Mouse (Mus musculus) olfactory bulb, adult 2 months (tissue): ENCODE data around the gene Ccn2. TPM values are rescaled to one million over a fixed set of nuclear protein-coding genes. Genes with fewer than 3 reads are reported as not detected.
"Not testable (repeated sequence)": the region's sequence is repeated elsewhere in the genome, so short reads cannot be mapped to it uniquely, and the experiment has no call there.

Experiments used
- H3K27ac ChIP-seq: fragments of 200-500 bp; 2 replicates; pipeline ENCODE4 v1.5.1; 2012; ENCODE audit warnings: low read depth, low read length; ENCODE audit not compliant: insufficient read depth
- H3K4me1 ChIP-seq: fragments of 200-500 bp; 2 replicates; pipeline ENCODE4 v1.6.1; 2012; ENCODE audit warnings: low read length; ENCODE audit not compliant: control insufficient read depth, insufficient read depth
- H3K4me3 ChIP-seq: fragments of 200-500 bp; 2 replicates; pipeline ENCODE4 v1.5.1; 2012; ENCODE audit warnings: mild to moderate bottlenecking, low read depth, low read length, moderate library complexity; ENCODE audit not compliant: insufficient read depth
- CTCF ChIP-seq: fragments of 200-500 bp; IDR thresholded peaks from 2 replicates; pipeline ENCODE4 v1.5.1; 2012; ENCODE audit warnings: low read depth, mild to moderate bottlenecking, low read length, moderate library complexity; ENCODE audit not compliant: insufficient read depth
- POLR2A ChIP-seq: fragments of 200-500 bp; IDR thresholded peaks from 2 replicates; pipeline ENCODE4 v1.6.1; 2012; ENCODE audit warnings: mild to moderate bottlenecking, low read depth, low read length, moderate library complexity; ENCODE audit not compliant: insufficient read depth
- WGBS: fragments of 180-500 bp; shearing (Covaris S2); methylation state at CpG from one replicate; pipeline ENCODE4 v1.1.7; 2018; 5-methylcytosine and 5-hydroxymethylcytosine counted together
- polyA plus RNA-seq: library from polyadenylated mRNA; stranded (reverse); fragments of >200 nt; gene quantifications from 2 replicates; pipeline ENCODE4 v1.2.4, GENCODE M21; 2012; ENCODE audit warnings: low replicate concordance; ENCODE audit not compliant: missing spikeins, insufficient read depth, insufficient read length

Ccn2 gene
- polyA plus RNA-seq, 1 experiment: not detected

GRCm38 (mm10) chr10:24596869-24597339, 1.7 kb downstream of the Ccn2 start:
- Histone ChIP-seq H3K27ac (peak overlapping the region; percentile 56), H3K4me1 (peaks cover 12% of the 10 kb centered on the region), H3K4me3 (peak overlapping the region; percentile 13; the same call in 1 of the 2 replicates)
- 52% methylated on average over 7 of the region's 7 CpGs for WGBS
- no peak for TF ChIP-seq POLR2A
- no peak for TF ChIP-seq CTCF

GRCm38 (mm10) chr10:24597789-24598188, 2.5 kb downstream of the Ccn2 start:
- TF ChIP-seq CTCF: no peak
- TF ChIP-seq POLR2A: no peak
- WGBS: 76% methylated on average over 4 of the region's 4 CpGs
- Histone ChIP-seq H3K27ac (0 out of 2 replicates have a peak overlapping the region, but pooled peaks have one; percentile 5), H3K4me1 (peaks cover 12% of the 10 kb centered on the region), H3K4me3 (no peak overlapping the region)

GRCm38 (mm10) chr10:24598693-24599092, 3.5 kb downstream of the Ccn2 start:
- H3K4me1 ChIP-seq: peaks cover 12% of the 10 kb centered on the region
- 92% methylated on average over 6 of the region's 6 CpGs for WGBS
- H3K4me3 ChIP-seq: no peak overlapping the region
- no peak for TF ChIP-seq POLR2A
- H3K27ac ChIP-seq: no peak overlapping the region

- no peak overlapping the region for H3K27ac ChIP-seq
- no peak for TF ChIP-seq CTCF
- TF ChIP-seq POLR2A: no peak
- no peak overlapping the region for H3K4me3 ChIP-seq
- 84% methylated on average over 5 of the region's 5 CpGs for WGBS
- peaks cover 13% of the 10 kb centered on the region for H3K4me1 ChIP-seq
These were observed 4.6 kb downstream of the Ccn2 start for GRCm38 (mm10) chr10:24599802-24600201.

- no peak overlapping the region for H3K27ac ChIP-seq
- WGBS: 73% methylated on average over 2 of the region's 2 CpGs
These were observed 7.8 kb downstream of the Ccn2 start for GRCm38 (mm10) chr10:24603035-24603434.

GRCm38 (mm10) chr10:24603727-24604126, 8.5 kb downstream of the Ccn2 start:
- 0 out of 2 replicates have a peak, but pooled peaks cover 3% of the 10 kb centered on the region for H3K4me1 ChIP-seq
- TF ChIP-seq CTCF (no peak), POLR2A (no peak)
- H3K4me3 ChIP-seq: no peak overlapping the region
- H3K27ac ChIP-seq: no peak overlapping the region

More at GRCm38 (mm10) chr10:24603035-24603434, 7.8 kb downstream of the Ccn2 start:
- 0 out of 2 replicates have a peak, but pooled peaks cover 3% of the 10 kb centered on the region for H3K4me1 ChIP-seq
- TF ChIP-seq POLR2A (no peak), CTCF (no peak)
- no peak overlapping the region for H3K4me3 ChIP-seq

GRCm38 (mm10) chr10:24609146-24609545, 13.9 kb downstream of the Ccn2 start:
- Histone ChIP-seq H3K27ac (no peak overlapping the region), H3K4me3 (no peak overlapping the region), H3K4me1 (0 out of 2 replicates have a peak, but pooled peaks cover 3% of the 10 kb centered on the region)
- 95% methylated on average over 3 of the region's 3 CpGs for WGBS
- TF ChIP-seq POLR2A: no peak

GRCm38 (mm10) chr10:24609766-24610165, 14.5 kb downstream of the Ccn2 start:
- TF ChIP-seq POLR2A: no peak
- no peak for TF ChIP-seq CTCF
- no peak overlapping the region for H3K27ac ChIP-seq
- no peak overlapping the region for H3K4me3 ChIP-seq
- whole genome bisulfite sequencing: 63% methylated on average over 9 of the region's 9 CpGs
- 0 out of 2 replicates have a peak, but pooled peaks cover 2% of the 10 kb centered on the region for H3K4me1 ChIP-seq

GRCm38 (mm10) chr10:24614726-24615125, 19.5 kb downstream of the Ccn2 start:
- Histone ChIP-seq H3K4me3 (no peak overlapping the region), H3K27ac (no peak overlapping the region), H3K4me1 (no peaks in the 10 kb centered on the region)
- TF ChIP-seq CTCF (no peak), POLR2A (no peak)
- WGBS: 96% methylated on average over 4 of the region's 4 CpGs

- Histone ChIP-seq H3K4me1 (no peaks in the 10 kb centered on the region), H3K27ac (no peak overlapping the region), H3K4me3 (no peak overlapping the region)
- TF ChIP-seq POLR2A: no peak
- TF ChIP-seq CTCF: no peak
- WGBS: 88% methylated on average over 6 of the region's 6 CpGs
These were observed 20.6 kb downstream of the Ccn2 start for GRCm38 (mm10) chr10:24615799-24616198.

GRCm38 (mm10) chr10:24616572-24616971, 21.3 kb downstream of the Ccn2 start:
- not testable (repeated sequence) for H3K27ac ChIP-seq, H3K4me1 ChIP-seq, H3K4me3 ChIP-seq
- 100% methylated on average over 1 of the region's 1 CpGs for WGBS
